Mouse (Mus musculus): ENCODE data around the gene Mest. TPM values are rescaled to one million over a fixed set of nuclear protein-coding genes. Genes with fewer than 3 reads are reported as not detected.
A peak's percentile ranks its signal among the peaks of the same experiment; 100 is the strongest.

Mest gene
- polyA plus RNA-seq, 1 experiment from 2014 or later = 1,312 TPM

- Histone ChIP-seq H3K4me3 (replicated peaks) (no peak overlapping the region), H3K27ac (replicated peaks) (peak overlapping the region; percentile 35; the same call in 1 of the 2 replicates), H3K9me3 (replicated peaks) (peaks cover 1% of the 10 kb centered on the region; the same call in 1 of the 2 replicates), H3K27me3 (no peaks in the 10 kb centered on the region), H3K36me3 (no peaks in the 10 kb centered on the region), H3K9ac (no peak overlapping the region), H3K4me2 (replicated peaks) (no peak overlapping the region), H3K4me1 (0 out of 2 replicates have a peak, but pooled peaks cover 9% of the 10 kb centered on the region)
- 54% methylated on average over 12 of the region's 12 CpGs for WGBS
- peak; percentile 29; the same call in 1 of the 2 replicates for ATAC-seq (ENCODE audit: insufficient number of reproducible peaks, low FRiP score, low TSS enrichment, low read depth)
Observed at GRCm38 (mm10) chr6:30730301-30730971, 7.1 kb downstream of the Mest start.

GRCm38 (mm10) chr6:30732571-30733130, 9.3 kb downstream of the Mest start:
- Histone ChIP-seq H3K4me1 (peaks cover 21% of the 10 kb centered on the region; the same call in 1 of the 2 replicates), H3K9ac (no peak overlapping the region), H3K36me3 (no peaks in the 10 kb centered on the region), H3K27ac (replicated peaks) (peak overlapping the region; percentile 34; the same call in 1 of the 2 replicates), H3K4me3 (replicated peaks) (no peak overlapping the region), H3K27me3 (no peaks in the 10 kb centered on the region), H3K9me3 (replicated peaks) (peaks cover 20% of the 10 kb centered on the region), H3K4me2 (replicated peaks) (no peak overlapping the region)
- 47% methylated on average over 18 of the region's 18 CpGs for WGBS
- ATAC-seq (ENCODE audit: insufficient number of reproducible peaks, low FRiP score, low TSS enrichment, low read depth) = no peak

GRCm38 (mm10) chr6:30734465-30734864, 11.1 kb downstream of the Mest start:
- Histone ChIP-seq H3K4me2 (replicated peaks) (no peak overlapping the region), H3K27ac (replicated peaks) (peak overlapping the region; percentile 80), H3K9ac (no peak overlapping the region), H3K36me3 (no peaks in the 10 kb centered on the region), H3K4me1 (peaks cover 21% of the 10 kb centered on the region; the same call in 1 of the 2 replicates), H3K9me3 (replicated peaks) (peaks cover 36% of the 10 kb centered on the region), H3K4me3 (replicated peaks) (no peak overlapping the region), H3K27me3 (no peaks in the 10 kb centered on the region)
- no peak for ATAC-seq (ENCODE audit: insufficient number of reproducible peaks, low FRiP score, low TSS enrichment, low read depth)
- 41% methylated on average over 6 of the region's 6 CpGs for WGBS

DNA sequence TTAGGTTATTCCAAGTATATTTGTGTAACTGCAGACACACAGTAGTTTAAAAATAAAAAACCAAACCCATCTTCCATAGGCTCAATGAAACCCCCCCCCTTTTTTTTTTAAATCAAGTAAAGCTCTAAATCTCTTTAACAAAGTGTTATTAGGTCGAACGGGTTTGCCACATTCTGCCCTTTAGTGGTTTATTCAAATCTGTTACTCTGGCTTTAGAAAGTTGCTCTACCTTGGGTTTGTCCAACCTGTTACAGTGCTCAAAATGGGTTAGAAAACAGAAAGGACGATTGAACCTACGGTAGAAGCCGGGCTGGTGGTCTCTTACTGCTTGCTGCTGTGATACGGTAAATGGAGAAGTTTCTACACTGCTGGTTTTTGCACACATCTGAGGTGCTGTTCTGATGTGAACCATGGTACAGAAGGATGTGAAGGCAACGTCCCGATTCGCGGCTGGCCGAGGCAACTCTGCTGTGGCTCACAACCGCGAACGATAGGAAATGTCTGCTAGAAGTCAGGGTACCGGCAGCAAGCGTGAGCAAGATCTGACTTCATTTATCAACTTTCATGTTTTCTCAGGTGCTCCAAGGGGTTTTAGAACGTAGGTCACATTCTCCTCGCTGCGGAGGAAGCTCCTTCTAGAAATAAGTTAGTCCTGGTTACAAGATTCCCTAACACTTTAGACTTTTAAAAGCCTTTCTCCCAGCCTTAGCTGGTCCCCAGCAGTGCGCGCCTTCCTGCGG, 11.8 kb downstream of the Mest start:
- Histone ChIP-seq H3K4me3 (replicated peaks) (peak overlapping the region; percentile 12; the same call in 1 of the 2 replicates), H3K9me3 (replicated peaks) (peaks cover 38% of the 10 kb centered on the region), H3K9ac (no peak overlapping the region), H3K36me3 (no peaks in the 10 kb centered on the region), H3K4me2 (replicated peaks) (peak overlapping the region; percentile 57), H3K4me1 (peaks cover 17% of the 10 kb centered on the region; the same call in 1 of the 2 replicates), H3K27ac (replicated peaks) (peak overlapping the region; percentile 80), H3K27me3 (no peaks in the 10 kb centered on the region)
- ATAC-seq (ENCODE audit: insufficient number of reproducible peaks, low FRiP score, low TSS enrichment, low read depth) = no peak
- WGBS = 47% methylated on average over 22 of the region's 22 CpGs

DNA sequence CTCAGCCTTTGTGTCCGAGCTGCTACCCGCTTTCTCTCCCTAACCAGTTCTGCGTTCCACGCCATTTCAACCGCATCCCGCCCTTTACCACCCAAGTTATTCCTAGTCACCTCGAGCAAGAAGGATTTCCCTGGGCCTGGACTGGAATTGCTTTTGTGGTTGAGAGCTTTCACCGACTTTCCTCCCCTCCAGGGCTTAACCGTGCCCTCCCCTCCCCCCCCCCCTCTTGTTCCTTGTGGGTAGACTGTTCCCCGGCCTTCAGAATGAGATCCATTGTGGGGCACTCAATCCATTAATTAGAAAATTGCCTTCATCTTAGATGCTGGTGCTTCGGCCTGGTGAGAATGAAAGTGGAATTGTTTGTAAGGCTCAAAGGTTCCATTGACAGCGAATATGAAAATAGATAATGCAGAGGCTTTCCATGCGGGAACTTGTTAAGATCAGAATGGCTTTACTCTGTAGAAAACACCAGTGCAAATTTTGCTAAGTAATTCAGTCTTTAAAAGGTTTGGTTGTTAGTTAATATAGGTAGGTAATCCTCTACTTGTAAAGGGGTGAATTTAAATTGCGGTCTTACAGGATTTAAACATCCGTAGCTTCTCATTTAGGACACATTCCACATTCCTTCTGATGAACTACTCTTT, 12.5 kb downstream of the Mest start:
- no peak for ATAC-seq (ENCODE audit: insufficient number of reproducible peaks, low FRiP score, low TSS enrichment, low read depth)
- Histone ChIP-seq H3K4me2 (replicated peaks) (peak overlapping the region; percentile 57), H3K9ac (no peak overlapping the region), H3K27me3 (no peaks in the 10 kb centered on the region), H3K4me1 (peaks cover 17% of the 10 kb centered on the region; the same call in 1 of the 2 replicates), H3K36me3 (no peaks in the 10 kb centered on the region), H3K4me3 (replicated peaks) (peak overlapping the region; percentile 12; the same call in 1 of the 2 replicates), H3K9me3 (replicated peaks) (peaks cover 38% of the 10 kb centered on the region), H3K27ac (replicated peaks) (peak overlapping the region; percentile 80)
- 46% methylated on average over 15 of the region's 15 CpGs for WGBS

DNA sequence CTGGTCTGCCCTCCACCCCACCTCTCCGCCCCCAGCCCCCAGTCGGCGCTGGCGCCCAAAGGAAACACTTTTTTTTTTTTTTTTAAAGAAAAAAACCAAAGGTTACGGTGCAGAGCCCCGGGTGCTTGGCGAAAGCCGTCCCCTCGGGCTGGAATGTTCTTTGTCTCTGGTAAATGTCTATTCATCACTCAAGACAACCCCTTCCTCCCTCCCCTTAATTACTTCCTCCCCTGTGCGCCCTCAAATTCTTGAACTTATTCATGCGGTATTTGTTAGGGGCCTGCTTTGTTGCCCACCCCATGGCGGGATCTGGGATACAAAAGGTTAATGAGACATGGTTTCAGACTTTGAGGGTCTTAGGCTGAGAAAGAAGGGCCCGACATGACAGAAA, 13.0 kb downstream of the Mest start:
- Histone ChIP-seq H3K27ac (replicated peaks) (peak overlapping the region; percentile 80), H3K4me3 (replicated peaks) (no peak overlapping the region), H3K9me3 (replicated peaks) (peaks cover 38% of the 10 kb centered on the region), H3K4me2 (replicated peaks) (peak overlapping the region; percentile 57), H3K4me1 (peaks cover 17% of the 10 kb centered on the region; the same call in 1 of the 2 replicates), H3K27me3 (no peaks in the 10 kb centered on the region), H3K36me3 (no peaks in the 10 kb centered on the region), H3K9ac (no peak overlapping the region)
- no peak for ATAC-seq (ENCODE audit: insufficient number of reproducible peaks, low FRiP score, low TSS enrichment, low read depth)
- WGBS = 53% methylated on average over 13 of the region's 13 CpGs

GRCm38 (mm10) chr6:30736864-30737547, 13.7 kb downstream of the Mest start:
- H3K9me3 ChIP-seq (replicated peaks) = peaks cover 38% of the 10 kb centered on the region
- no peaks in the 10 kb centered on the region for H3K27me3 ChIP-seq
- peaks cover 17% of the 10 kb centered on the region; the same call in 1 of the 2 replicates for H3K4me1 ChIP-seq
- no peak overlapping the region for H3K9ac ChIP-seq
- peak overlapping the region; percentile 80 for H3K27ac ChIP-seq (replicated peaks)
- H3K4me3 ChIP-seq (replicated peaks) = peak overlapping the region; percentile 51
- peak overlapping the region; percentile 57 for H3K4me2 ChIP-seq (replicated peaks)
- peak; percentile 68 for ATAC-seq (ENCODE audit: insufficient number of reproducible peaks, low FRiP score, low TSS enrichment, low read depth)
- no peaks in the 10 kb centered on the region for H3K36me3 ChIP-seq
- 57% methylated on average over 29 of the region's 29 CpGs for WGBS

DNA sequence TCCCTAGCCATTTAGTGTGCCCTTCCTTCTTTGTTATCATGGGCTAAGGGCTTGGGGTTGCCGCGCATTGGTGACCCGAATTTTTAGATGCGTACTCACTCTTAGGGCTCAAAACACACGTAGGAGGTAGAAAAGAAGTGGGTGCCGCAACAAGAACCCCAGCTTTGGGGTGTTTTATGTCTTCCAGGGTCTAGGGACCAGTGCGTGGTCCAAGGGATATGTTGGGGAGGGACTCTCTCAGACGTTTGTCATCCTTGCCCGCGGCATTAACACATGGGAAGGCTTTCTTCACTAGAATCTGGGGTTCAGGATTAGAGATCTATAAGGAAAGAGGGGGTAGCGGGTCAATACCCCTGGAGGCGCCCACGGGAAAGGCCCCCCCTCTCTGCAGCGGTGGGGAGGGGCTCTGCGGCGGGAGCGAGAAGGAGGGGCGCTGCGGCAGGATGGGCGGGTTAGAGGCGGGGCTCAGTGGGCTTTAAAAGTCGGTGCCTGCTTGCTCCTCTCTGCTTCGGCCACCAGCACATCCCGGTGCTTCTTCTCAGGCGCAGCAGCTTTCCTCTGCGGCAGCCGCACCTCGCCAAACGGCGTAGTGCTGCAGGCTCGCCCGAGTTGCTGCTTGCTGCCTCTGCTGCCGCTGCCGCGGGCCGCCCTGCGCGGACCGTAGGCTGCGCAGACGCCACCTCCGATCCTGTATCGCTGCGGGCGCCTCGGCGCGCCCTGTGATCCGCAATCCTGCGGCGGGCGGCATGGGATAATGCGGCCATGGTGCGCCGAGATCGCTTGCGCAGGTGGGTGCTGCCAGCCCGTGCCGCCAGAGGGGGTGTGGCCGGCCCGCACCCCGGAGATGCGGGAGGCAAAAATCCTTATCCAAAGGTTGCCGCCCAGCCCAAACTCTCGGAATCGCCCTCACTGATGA, 14.5 kb downstream of the Mest start:
- Histone ChIP-seq H3K4me2 (replicated peaks) (peak overlapping the region; percentile 57), H3K9me3 (replicated peaks) (peaks cover 38% of the 10 kb centered on the region), H3K27me3 (no peaks in the 10 kb centered on the region), H3K4me3 (replicated peaks) (peak overlapping the region; percentile 51), H3K4me1 (peaks cover 17% of the 10 kb centered on the region; the same call in 1 of the 2 replicates), H3K9ac (peak overlapping the region; percentile 39), H3K36me3 (peaks cover 7% of the 10 kb centered on the region; the same call in 1 of the 2 replicates), H3K27ac (replicated peaks) (peak overlapping the region; percentile 80)
- ATAC-seq (ENCODE audit: insufficient number of reproducible peaks, low FRiP score, low TSS enrichment, low read depth) = peak; percentile 72
- 46% methylated on average over 66 of the region's 66 CpGs for WGBS

- H3K4me1 ChIP-seq = peaks cover 14% of the 10 kb centered on the region; the same call in 1 of the 2 replicates
- H3K36me3 ChIP-seq = peaks cover 12% of the 10 kb centered on the region; the same call in 1 of the 2 replicates
- WGBS = 46% methylated on average over 20 of the region's 20 CpGs
- H3K27me3 ChIP-seq = no peaks in the 10 kb centered on the region
- H3K4me2 ChIP-seq (replicated peaks) = peak overlapping the region; percentile 57
- peak overlapping the region; percentile 51 for H3K4me3 ChIP-seq (replicated peaks)
- no peak for ATAC-seq (ENCODE audit: insufficient number of reproducible peaks, low FRiP score, low TSS enrichment, low read depth)
- peaks cover 38% of the 10 kb centered on the region for H3K9me3 ChIP-seq (replicated peaks)
- peak overlapping the region; percentile 78 for H3K27ac ChIP-seq (replicated peaks)
- H3K9ac ChIP-seq = peak overlapping the region; percentile 39
Observed at GRCm38 (mm10) chr6:30738464-30739006, 15.2 kb downstream of the Mest start.
